20 mouse cellular contexts compared by ENCODE assay signal in the genomic region with DNA sequence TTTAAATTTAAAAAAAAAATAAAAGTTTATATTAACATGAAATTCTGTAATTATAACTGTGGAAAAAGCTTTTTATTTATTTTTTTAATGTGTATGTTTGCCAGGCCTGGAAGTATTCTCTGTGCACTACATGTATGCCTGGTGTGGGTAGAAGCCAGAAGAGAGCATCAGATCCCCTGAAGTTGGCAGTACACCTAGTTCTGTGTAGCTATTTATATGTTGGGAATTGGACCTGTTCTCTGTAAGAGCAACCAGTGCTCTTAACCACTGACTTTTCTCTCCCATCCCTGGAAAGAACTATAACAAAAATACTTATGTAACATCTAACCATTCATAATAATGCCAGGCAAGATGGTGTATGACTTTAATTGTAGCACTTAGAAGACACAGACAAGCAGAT.
"Had no signal": no experiment of that assay in that cellular context is flagged by ENCODE, and none has a peak within 500 bp of the region (broad histone marks: within the 10 kb centered on the region; RNA-seq: fewer than 3 reads in every experiment).

No protein-coding gene starts in this region.

- H3K27me3 ChIP-seq: midbrain, embryonic 12.5 days; neural tube, embryonic 13.5 days; neural tube, embryonic 15.5 days; stomach, embryonic 15.5 days had no signal

- H3K27ac ChIP-seq: midbrain, embryonic 10.5 days; midbrain, embryonic 12.5 days; neural tube, embryonic 13.5 days; neural tube, embryonic 15.5 days; stomach, embryonic 15.5 days; stomach, postnatal 0 days had no signal

- H3K9me3 ChIP-seq: midbrain, embryonic 10.5 days; midbrain, embryonic 12.5 days; neural tube, embryonic 13.5 days; neural tube, embryonic 15.5 days; stomach, embryonic 15.5 days had no signal

- H3K4me1 ChIP-seq: midbrain, embryonic 10.5 days; midbrain, embryonic 12.5 days; neural tube, embryonic 13.5 days; neural tube, embryonic 15.5 days; stomach, embryonic 15.5 days had no signal

- H3K4me2 ChIP-seq: lung, embryonic 14.5 days; midbrain, embryonic 12.5 days; neural tube, embryonic 13.5 days; neural tube, embryonic 15.5 days; stomach, embryonic 15.5 days had no signal

- H3K4me3 ChIP-seq: midbrain, embryonic 10.5 days; midbrain, embryonic 12.5 days; myocyte; neural tube, embryonic 13.5 days; neural tube, embryonic 15.5 days; stomach, embryonic 15.5 days had no signal

- ATAC-seq: midbrain, embryonic 16.5 days had no signal

- H3K9ac ChIP-seq: lung, embryonic 14.5 days; midbrain, embryonic 12.5 days; neural tube, embryonic 13.5 days; neural tube, embryonic 15.5 days; stomach, embryonic 15.5 days had no signal

- DNase-seq: lung, adult 18-20 months; lung, embryonic 14.5 days; lung, postnatal 10 days; lung, postnatal 4 days; midbrain, embryonic 14.5 days; retina, postnatal 1 day; right cerebral cortex, adult 18-20 months; right cerebral cortex, postnatal 25 days; right cerebral cortex, postnatal 4 days; thymus, adult 2 months; thymus, postnatal 25 days; thymus, postnatal 4 days had no signal
